Mouse (Mus musculus) ES-E14 (cell line): ENCODE data around the gene Rbm38. TPM values are rescaled to one million over a fixed set of nuclear protein-coding genes. Genes with fewer than 3 reads are reported as not detected.

Experiments used
- DNase-seq: peaks from one replicate; pipeline ENCODE4 v3.0.0-alpha.2; 2013; ENCODE audit warnings: low read depth, low spot score
- H3K27ac ChIP-seq: 2 replicates; pipeline ENCODE4 v1.5.1; 2012; ENCODE audit warnings: low read depth, mild to moderate bottlenecking, low read length, moderate library complexity, mixed read lengths; ENCODE audit not compliant: poor library complexity, insufficient read depth, severe bottlenecking
- H3K36me3 ChIP-seq: 2 replicates; pipeline ENCODE4 v1.6.1; 2012; ENCODE audit warnings: mild to moderate bottlenecking, low read length, moderate library complexity, mixed read lengths; ENCODE audit not compliant: control insufficient read depth, poor library complexity, insufficient read depth, severe bottlenecking
- H3K4me1 ChIP-seq, 2 experiments: fragments of 150-350 bp in 1 of 2; sonication (generic) in 1 of 2; 2 replicates each; pipeline ENCODE4 v1.6.1; 2012; ENCODE audit warnings: low read length in 2 of 2, mild to moderate bottlenecking in 1 of 2, mixed read lengths in 1 of 2; ENCODE audit not compliant: control insufficient read depth in 2 of 2, insufficient read depth in 2 of 2, poor library complexity in 1 of 2
- H3K4me3 ChIP-seq, 2 experiments: fragments of 150-350 bp in 1 of 2; sonication (generic) in 1 of 2; 2 replicates each; pipeline ENCODE4 v1.5.1; 2012; ENCODE audit warnings: low read length in 2 of 2, low read depth in 1 of 2, mild to moderate bottlenecking in 1 of 2, mixed read lengths in 1 of 2; ENCODE audit not compliant: insufficient read depth in 1 of 2, poor library complexity in 1 of 2, severe bottlenecking in 1 of 2
- H3K9ac ChIP-seq: 2 replicates; pipeline ENCODE4 v1.6.1; 2012; ENCODE audit warnings: low read depth, mild to moderate bottlenecking, low read length, mixed read lengths; ENCODE audit not compliant: poor library complexity, insufficient read depth, severe bottlenecking
- H3K9me3 ChIP-seq: fragments of 150-350 bp; sonication (generic); 2 replicates; pipeline ENCODE4 v1.6.1; 2012; ENCODE audit warnings: low read depth, mild to moderate bottlenecking, low read length; ENCODE audit not compliant: control insufficient read depth, insufficient read depth
- CHD2 ChIP-seq: IDR thresholded peaks from 2 replicates; pipeline ENCODE4 v1.6.1; 2014; ENCODE audit warnings: mild to moderate bottlenecking, low read depth, low read length, inconsistent platforms
- HCFC1 ChIP-seq: IDR thresholded peaks from 2 replicates; pipeline ENCODE4 v1.6.1; 2012; ENCODE audit warnings: low read length, inconsistent platforms, borderline replicate concordance; ENCODE audit not compliant: insufficient read depth
- MAFK ChIP-seq: IDR thresholded peaks from 2 replicates; pipeline ENCODE4 v1.6.1; 2014; ENCODE audit warnings: mild to moderate bottlenecking, low read depth, low read length, inconsistent platforms; ENCODE audit not compliant: insufficient read depth
- ZC3H11A ChIP-seq: IDR thresholded peaks from 2 replicates; pipeline ENCODE4 v1.6.1; 2012; ENCODE audit warnings: low read depth, mild to moderate bottlenecking, inconsistent platforms, low read length, borderline replicate concordance
- ZNF384 ChIP-seq: IDR thresholded peaks from 2 replicates; pipeline ENCODE4 v1.6.1; 2012; ENCODE audit warnings: low read depth, low read length, inconsistent platforms
- in situ Hi-C, 2 experiments: fragments of 600-800 bp; cut with MboI; formaldehyde crosslinking; loops; one replicate each; pipeline ENCODE4 v1.15.1; 2025; ENCODE audit warnings: low sequenced_read_pairs in 2 of 2, inconsistent platforms in 1 of 2; ENCODE audit not compliant: unreplicated experiment in 2 of 2
- total RNA-seq: library from RNA; depleted of rRNA; stranded (reverse); fragments of 300-350 nt; gene quantifications from 2 replicates; pipeline ENCODE4 v1.2.3, GENCODE M21; 2012

Gene Rbm38
- total RNA-seq, 1 experiment: 26.7 TPM

- in situ Hi-C loops: loop anchor here (5.0 to 10.0 kb wide), 2 partner anchors 171 to 174 kb away; no protein-coding TSS in a partner anchor
- no peak overlapping the region for H3K27ac ChIP-seq
Observed at GRCm38 (mm10) chr2:172998478-172998877, 21.8 kb upstream of the Rbm38 start.

GRCm38 (mm10) chr2:172999630-173000284 lies 20.5 kb upstream of the Rbm38 start, which contains the start of gene Rae1:
Gene Rae1, plus strand, starts transcription at chr2:173000117.
- peaks cover 21% of the 10 kb centered on the region for H3K36me3 ChIP-seq
- peak; percentile 97 for DNase-seq
- in situ Hi-C loops: loop anchor here (5.0 to 10.0 kb wide), 2 partner anchors 172 to 175 kb away; no protein-coding TSS in a partner anchor
- H3K9me3 ChIP-seq: no peaks in the 10 kb centered on the region
- peak within 1 kb of the TSS; percentile 67 to 89 for H3K4me3 ChIP-seq
- H3K9ac ChIP-seq: peak within 1 kb of the TSS; percentile 98
- H3K4me1 ChIP-seq: peaks cover 0 to 6% of the 10 kb centered on the region in 2 experiments; a peak in 2 of 4 replicates
- H3K27ac ChIP-seq: peak within 1 kb of the TSS; percentile 87
- TF ChIP-seq ZC3H11A (peak; percentile 83), HCFC1 (peak; percentile 88), MAFK (no peak)

More at GRCm38 (mm10) chr2:172998478-172998877, 21.8 kb upstream of the Rbm38 start:
- Histone ChIP-seq H3K9me3 (no peaks in the 10 kb centered on the region), H3K4me1 (peaks cover 0 to 6% of the 10 kb centered on the region in 2 experiments; a peak in 2 of 4 replicates), H3K9ac (no peak overlapping the region), H3K4me3 (no peak overlapping the region), H3K36me3 (peaks cover 8% of the 10 kb centered on the region)
- TF ChIP-seq MAFK: no peak
- no peak for TF ChIP-seq ZC3H11A
- no peak for TF ChIP-seq ZNF384
- no peak for TF ChIP-seq CHD2
- TF ChIP-seq HCFC1: no peak
- DNase-seq: no peak

- Histone ChIP-seq H3K27ac (peak overlapping the region; percentile 87), H3K36me3 (peaks cover 25% of the 10 kb centered on the region), H3K4me3 (peak overlapping the region; percentile 67 to 89), H3K9ac (peak overlapping the region; percentile 98), H3K4me1 (peaks cover 0 to 6% of the 10 kb centered on the region in 2 experiments; a peak in 2 of 4 replicates), H3K9me3 (no peaks in the 10 kb centered on the region)
- DNase-seq: peak; percentile 46
- in situ Hi-C loops: no loop called here
- TF ChIP-seq MAFK (no peak), HCFC1 (no peak), CHD2 (no peak), ZC3H11A (no peak), ZNF384 (no peak)
Observed at GRCm38 (mm10) chr2:173000285-173000652, 20.0 kb upstream of the Rbm38 start.

GRCm38 (mm10) chr2:173000921-173001320 lies 19.4 kb upstream of the Rbm38 start:
- no peak for DNase-seq
- Histone ChIP-seq H3K9me3 (no peaks in the 10 kb centered on the region), H3K36me3 (peaks cover 26% of the 10 kb centered on the region), H3K9ac (peak overlapping the region; percentile 98), H3K4me1 (peaks cover 0 to 6% of the 10 kb centered on the region in 2 experiments; a peak in 2 of 4 replicates), H3K4me3 (peak overlapping the region; percentile 67 to 89), H3K27ac (no peak overlapping the region)
- no peak for TF ChIP-seq ZNF384
- TF ChIP-seq MAFK: no peak
- TF ChIP-seq HCFC1: no peak
- no peak for TF ChIP-seq CHD2
- no peak for TF ChIP-seq ZC3H11A
- in situ Hi-C loops: no loop called here
